Mouse (Mus musculus) ES-Bruce4 (cell line): Measurements from ENCODE around the gene Smco2. TPM values are rescaled to one million over a fixed set of nuclear protein-coding genes. Genes with fewer than 3 reads are reported as not detected.

Experiments used
- H3K27ac ChIP-seq: 2 replicates; pipeline ENCODE4 v1.5.1; 2012; ENCODE audit warnings: low read length, inconsistent platforms; ENCODE audit not compliant: insufficient read depth
- H3K27me3 ChIP-seq: 2 replicates; pipeline ENCODE4 v1.6.1; 2012; ENCODE audit warnings: mild to moderate bottlenecking, low read length, inconsistent platforms; ENCODE audit not compliant: control insufficient read depth, poor library complexity, insufficient read depth, severe bottlenecking
- H3K36me3 ChIP-seq: 2 replicates; pipeline ENCODE4 v1.6.1; 2012; ENCODE audit warnings: inconsistent platforms, mild to moderate bottlenecking, low read length, moderate library complexity; ENCODE audit not compliant: control insufficient read depth, poor library complexity, insufficient read depth, severe bottlenecking
- H3K4me1 ChIP-seq: one replicate; pipeline ENCODE4 v1.8.1; 2011; ENCODE audit warnings: low read length; ENCODE audit not compliant: control insufficient read depth, insufficient read depth
- H3K4me3 ChIP-seq: 2 replicates; pipeline ENCODE4 v1.5.1; 2011; ENCODE audit warnings: low read depth, mild to moderate bottlenecking, low read length
- H3K9ac ChIP-seq: 2 replicates; pipeline ENCODE4 v1.6.1; 2012; ENCODE audit warnings: low read depth, mild to moderate bottlenecking, inconsistent platforms; ENCODE audit not compliant: poor library complexity, severe bottlenecking
- H3K9me3 ChIP-seq: replicated peaks from 2 replicates; pipeline ENCODE4 v1.6.1; 2012; ENCODE audit warnings: mild to moderate bottlenecking, low read length, inconsistent platforms; ENCODE audit not compliant: control insufficient read depth, poor library complexity, insufficient read depth, severe bottlenecking
- CTCF ChIP-seq: IDR thresholded peaks from one replicate; pipeline ENCODE4 v1.8.1; 2011; ENCODE audit warnings: low read depth, low read length
- EP300 ChIP-seq: IDR thresholded peaks from 2 replicates; pipeline ENCODE4 v1.6.1; 2011; ENCODE audit warnings: low read depth, low read length; ENCODE audit not compliant: insufficient read depth
- POLR2A ChIP-seq: IDR thresholded peaks from one replicate; pipeline ENCODE4 v1.8.1; 2011; ENCODE audit warnings: low read length; ENCODE audit not compliant: insufficient read depth
- polyA plus RNA-seq: library from polyadenylated mRNA; stranded (reverse); fragments of >200 nt; gene quantifications from 2 replicates; pipeline ENCODE4 v1.2.4, GENCODE M21; 2011; ENCODE audit warnings: low read depth; ENCODE audit not compliant: missing spikeins, insufficient read depth, insufficient read length

Gene Smco2
- polyA plus RNA-seq, 1 experiment, result not detected

GRCm38 (mm10) chr6:146837316-146837715 lies 12.6 kb upstream of the Smco2 start:
- Histone ChIP-seq H3K27ac (no peak overlapping the region), H3K36me3 (no peaks in the 10 kb centered on the region), H3K4me1 (no peaks in the 10 kb centered on the region), H3K9me3 (no peaks in the 10 kb centered on the region), H3K4me3 (no peak overlapping the region), H3K27me3 (no peaks in the 10 kb centered on the region), H3K9ac (no peak overlapping the region)
- TF ChIP-seq EP300 (no peak), POLR2A (no peak), CTCF (no peak)

- H3K36me3 ChIP-seq, result no peaks in the 10 kb centered on the region
- no peak overlapping the region for H3K27ac ChIP-seq
- H3K9me3 ChIP-seq, result no peaks in the 10 kb centered on the region
- TF ChIP-seq EP300, result no peak
- no peak for TF ChIP-seq POLR2A
- no peak for TF ChIP-seq CTCF
- H3K27me3 ChIP-seq, result no peaks in the 10 kb centered on the region
- H3K9ac ChIP-seq, result no peak overlapping the region
- no peaks in the 10 kb centered on the region for H3K4me1 ChIP-seq
- H3K4me3 ChIP-seq, result no peak overlapping the region
Measured at GRCm38 (mm10) chr6:146838366-146838765, 11.5 kb upstream of the Smco2 start.

GRCm38 (mm10) chr6:146838863-146839262 lies 11.0 kb upstream of the Smco2 start:
- Histone ChIP-seq H3K9ac (no peak overlapping the region), H3K4me1 (no peaks in the 10 kb centered on the region), H3K27ac (no peak overlapping the region), H3K9me3 (no peaks in the 10 kb centered on the region), H3K36me3 (no peaks in the 10 kb centered on the region), H3K27me3 (no peaks in the 10 kb centered on the region), H3K4me3 (no peak overlapping the region)
- no peak for TF ChIP-seq EP300
- TF ChIP-seq CTCF, result no peak
- TF ChIP-seq POLR2A, result no peak

GRCm38 (mm10) chr6:146844867-146845266 lies 5.0 kb upstream of the Smco2 start:
- Histone ChIP-seq H3K9me3 (no peaks in the 10 kb centered on the region), H3K4me1 (no peaks in the 10 kb centered on the region), H3K27ac (no peak overlapping the region), H3K9ac (no peak overlapping the region), H3K4me3 (no peak overlapping the region), H3K36me3 (no peaks in the 10 kb centered on the region), H3K27me3 (no peaks in the 10 kb centered on the region)
- TF ChIP-seq CTCF (no peak), EP300 (no peak), POLR2A (no peak)

- Histone ChIP-seq H3K36me3 (no peaks in the 10 kb centered on the region), H3K4me3 (no peak overlapping the region), H3K4me1 (no peaks in the 10 kb centered on the region), H3K9ac (no peak overlapping the region), H3K27me3 (no peaks in the 10 kb centered on the region), H3K27ac (no peak overlapping the region), H3K9me3 (no peaks in the 10 kb centered on the region)
- TF ChIP-seq EP300 (no peak), POLR2A (no peak), CTCF (no peak)
Measured at GRCm38 (mm10) chr6:146845347-146845746, 4.6 kb upstream of the Smco2 start.

GRCm38 (mm10) chr6:146845961-146846750 lies 3.7 kb upstream of the Smco2 start:
- Histone ChIP-seq H3K4me3 (no peak overlapping the region), H3K27me3 (no peaks in the 10 kb centered on the region), H3K36me3 (no peaks in the 10 kb centered on the region), H3K9ac (no peak overlapping the region), H3K9me3 (no peaks in the 10 kb centered on the region), H3K27ac (no peak overlapping the region), H3K4me1 (no peaks in the 10 kb centered on the region)
- no peak for TF ChIP-seq EP300
- no peak for TF ChIP-seq CTCF
